Mouse (Mus musculus) cortical plate, adult 2 months (tissue): ENCODE measurements around the gene Gpatch4.

Source experiments
- CTCF ChIP-seq: fragments of 200-500 bp; IDR thresholded peaks from 2 replicates; pipeline ENCODE4 v1.5.1; 2011; ENCODE audit warnings: mild to moderate bottlenecking, control low read depth, low read length; ENCODE audit not compliant: insufficient read depth; ENCODE audit errors: extremely low read depth
- POLR2A ChIP-seq: fragments of 200-500 bp; IDR thresholded peaks from 2 replicates; pipeline ENCODE4 v1.6.1; 2011; ENCODE audit warnings: mild to moderate bottlenecking, low read length, control low read depth; ENCODE audit not compliant: insufficient read depth; ENCODE audit errors: extremely low read depth

DNA sequence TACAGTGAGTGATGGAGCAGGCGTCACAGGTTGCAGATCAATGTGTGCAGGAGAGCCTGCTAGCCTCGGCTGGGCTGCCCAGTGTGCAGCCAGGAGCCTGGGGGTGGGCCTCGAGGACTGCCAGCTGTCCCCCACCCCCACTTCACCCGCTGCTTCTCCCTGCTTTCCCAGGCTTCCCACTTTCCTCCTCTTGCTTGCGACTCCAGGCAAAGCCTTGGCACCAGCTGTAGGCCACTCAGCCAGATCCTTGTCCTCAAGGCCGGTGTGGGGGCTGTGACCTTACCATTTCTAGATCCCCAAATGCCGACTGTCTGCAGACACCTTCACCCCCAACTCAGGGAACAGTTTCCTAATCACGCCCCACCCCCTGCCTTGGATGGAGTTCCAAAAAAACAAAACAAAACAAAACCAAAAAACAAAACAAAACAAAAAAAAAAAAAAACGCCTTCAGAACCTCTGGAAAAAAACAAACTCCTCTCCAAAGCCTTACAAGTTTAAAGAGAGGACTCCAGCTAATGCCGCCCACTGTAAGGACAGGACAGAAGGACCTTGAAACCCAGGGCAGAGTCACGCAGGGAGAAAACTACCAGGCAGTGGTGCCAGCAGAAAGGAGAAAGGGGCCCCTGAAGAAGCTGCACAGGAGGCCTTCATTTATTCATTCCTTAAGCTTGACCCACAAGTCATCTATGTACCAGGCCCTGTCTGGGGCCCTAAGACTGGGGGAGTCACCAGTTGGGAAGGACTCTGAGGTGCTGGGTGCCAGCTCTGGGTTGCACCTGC, 41.9 kb upstream of the Gpatch4 start:
- TF ChIP-seq CTCF, result no peak
- no peak for TF ChIP-seq POLR2A
